Mouse (Mus musculus) limb, embryonic 10.5 days (tissue): ENCODE results near the gene Dlgap5. TPM values are rescaled to one million over a fixed set of nuclear protein-coding genes. Genes with fewer than 3 reads are reported as not detected.

Experiments
- DNase-seq: peaks from one replicate; pipeline ENCODE4 v3.0.0-alpha.2; 2017; ENCODE audit warnings: low spot score
- H3K27ac ChIP-seq: fragments of 300-500 bp; sonication (generic); 2 replicates; pipeline ENCODE4 v1.5.1; 2016; ENCODE audit warnings: mild to moderate bottlenecking
- H3K27me3 ChIP-seq: fragments of 300-500 bp; sonication (generic); 2 replicates; pipeline ENCODE4 v1.6.1; 2016; ENCODE audit warnings: low read depth, mild to moderate bottlenecking; ENCODE audit not compliant: poor library complexity, severe bottlenecking
- H3K36me3 ChIP-seq: fragments of 300-500 bp; sonication (generic); 2 replicates; pipeline ENCODE4 v1.6.1; 2016; ENCODE audit warnings: mild to moderate bottlenecking, moderate library complexity
- H3K4me1 ChIP-seq: fragments of 300-500 bp; sonication (generic); 2 replicates; pipeline ENCODE4 v1.6.1; 2016
- H3K4me3 ChIP-seq: fragments of 300-500 bp; sonication (generic); 2 replicates; pipeline ENCODE4 v1.5.1; 2016; ENCODE audit warnings: mild to moderate bottlenecking, moderate library complexity
- H3K9me3 ChIP-seq: fragments of 300-500 bp; sonication (generic); replicated peaks from 2 replicates; pipeline ENCODE4 v1.6.1; 2016; ENCODE audit warnings: mild to moderate bottlenecking
- WGBS: fragments of 180-500 bp; shearing (Covaris S2); methylation state at CpG from one replicate; pipeline ENCODE4 v1.1.7; 2016; 5-methylcytosine and 5-hydroxymethylcytosine counted together
- polyA plus RNA-seq: library from polyadenylated mRNA; unstranded; fragments of >200 nt; fragmentation: Nextera tagmentation; extraction: Ambion mirVana; gene quantifications from 2 replicates; pipeline ENCODE4 v1.2.1, GENCODE M21; 2016

The Dlgap5 gene
- polyA plus RNA-seq, 1 experiment from 2014 or later: 83.3 TPM

GRCm38 (mm10) chr14:47384653-47385052 lies 33.6 kb downstream of the Dlgap5 start:
- DNase-seq: no peak
- Histone ChIP-seq H3K4me1 (no peaks in the 10 kb centered on the region), H3K36me3 (peaks cover 43% of the 10 kb centered on the region), H3K27me3 (no peaks in the 10 kb centered on the region), H3K9me3 (no peaks in the 10 kb centered on the region), H3K4me3 (no peak overlapping the region), H3K27ac (no peak overlapping the region)
- WGBS: 89% methylated on average over 10 of the region's 10 CpGs

GRCm38 (mm10) chr14:47383911-47384310 lies 34.3 kb downstream of the Dlgap5 start:
- Histone ChIP-seq H3K4me3 (no peak overlapping the region), H3K27ac (no peak overlapping the region), H3K9me3 (no peaks in the 10 kb centered on the region), H3K36me3 (peaks cover 36% of the 10 kb centered on the region), H3K4me1 (no peaks in the 10 kb centered on the region), H3K27me3 (no peaks in the 10 kb centered on the region)
- no peak for DNase-seq
- WGBS: 92% methylated on average over 7 of the region's 7 CpGs

- Histone ChIP-seq H3K4me3 (no peak overlapping the region), H3K36me3 (no peaks in the 10 kb centered on the region), H3K9me3 (no peaks in the 10 kb centered on the region), H3K27me3 (peaks cover 24% of the 10 kb centered on the region), H3K27ac (no peak overlapping the region), H3K4me1 (peaks cover 7% of the 10 kb centered on the region)
- 84% methylated on average over 7 of the region's 7 CpGs for WGBS
- DNase-seq: no peak
Measured at GRCm38 (mm10) chr14:47378336-47378735, 39.9 kb downstream of the Dlgap5 start.

- H3K9me3 ChIP-seq: no peaks in the 10 kb centered on the region
- no peak for DNase-seq
- peaks cover 7% of the 10 kb centered on the region for H3K4me1 ChIP-seq
- WGBS: 79% methylated on average over 2 of the region's 2 CpGs
- no peaks in the 10 kb centered on the region for H3K36me3 ChIP-seq
- peaks cover 42% of the 10 kb centered on the region for H3K27me3 ChIP-seq
- H3K4me3 ChIP-seq: no peak overlapping the region
- H3K27ac ChIP-seq: no peak overlapping the region
Measured at GRCm38 (mm10) chr14:47376526-47376925, 41.7 kb downstream of the Dlgap5 start.

- DNase-seq: peak; percentile 48
- 17% methylated on average over 49 of the region's 49 CpGs for WGBS
- no peak overlapping the region for H3K27ac ChIP-seq
- H3K9me3 ChIP-seq: no peaks in the 10 kb centered on the region
- peaks cover 44% of the 10 kb centered on the region for H3K27me3 ChIP-seq
- no peaks in the 10 kb centered on the region for H3K36me3 ChIP-seq
- H3K4me1 ChIP-seq: peaks cover 7% of the 10 kb centered on the region
- peak overlapping the region; percentile 35 for H3K4me3 ChIP-seq
Measured at GRCm38 (mm10) chr14:47373728-47374678, 44.2 kb downstream of the Dlgap5 start.

GRCm38 (mm10) chr14:47371689-47372088 lies 46.5 kb downstream of the Dlgap5 start:
- DNase-seq: no peak
- no peaks in the 10 kb centered on the region for H3K36me3 ChIP-seq
- H3K4me1 ChIP-seq: peaks cover 12% of the 10 kb centered on the region
- H3K9me3 ChIP-seq: no peaks in the 10 kb centered on the region
- H3K27ac ChIP-seq: no peak overlapping the region
- no peak overlapping the region for H3K4me3 ChIP-seq
- H3K27me3 ChIP-seq: peaks cover 44% of the 10 kb centered on the region
- 86% methylated on average over 6 of the region's 6 CpGs for WGBS

GRCm38 (mm10) chr14:47370790-47371189 lies 47.4 kb downstream of the Dlgap5 start:
- H3K4me3 ChIP-seq: no peak overlapping the region
- no peaks in the 10 kb centered on the region for H3K36me3 ChIP-seq
- H3K4me1 ChIP-seq: peaks cover 12% of the 10 kb centered on the region
- no peak overlapping the region for H3K27ac ChIP-seq
- peaks cover 49% of the 10 kb centered on the region for H3K27me3 ChIP-seq
- 86% methylated on average over 3 of the region's 3 CpGs for whole genome bisulfite sequencing
- no peaks in the 10 kb centered on the region for H3K9me3 ChIP-seq
- DNase-seq: no peak

GRCm38 (mm10) chr14:47369741-47370140 lies 48.5 kb downstream of the Dlgap5 start:
- Histone ChIP-seq H3K4me1 (peaks cover 18% of the 10 kb centered on the region), H3K27ac (no peak overlapping the region), H3K36me3 (no peaks in the 10 kb centered on the region), H3K9me3 (no peaks in the 10 kb centered on the region), H3K4me3 (no peak overlapping the region), H3K27me3 (peaks cover 41% of the 10 kb centered on the region)
- 87% methylated on average over 5 of the region's 5 CpGs for WGBS
- DNase-seq: no peak

- Histone ChIP-seq H3K9me3 (no peaks in the 10 kb centered on the region), H3K4me1 (peaks cover 12% of the 10 kb centered on the region), H3K27me3 (peaks cover 18% of the 10 kb centered on the region), H3K36me3 (no peaks in the 10 kb centered on the region), H3K27ac (no peak within 1 kb of the TSS), H3K4me3 (no peak within 1 kb of the TSS)
- WGBS: 61% methylated on average over 9 of the region's 9 CpGs
- DNase-seq: peak; percentile 53
Measured at GRCm38 (mm10) chr14:47367461-47367860, 50.7 kb downstream of the Dlgap5 start, which contains the start of gene Lgals3. Gene Lgals3, plus strand, starts transcription at chr14:47367751.

GRCm38 (mm10) chr14:47366881-47367321 lies 51.3 kb downstream of the Dlgap5 start:
- H3K36me3 ChIP-seq: no peaks in the 10 kb centered on the region
- H3K4me1 ChIP-seq: peaks cover 12% of the 10 kb centered on the region
- H3K9me3 ChIP-seq: no peaks in the 10 kb centered on the region
- no peak for DNase-seq
- H3K4me3 ChIP-seq: no peak overlapping the region
- WGBS: 64% methylated on average over 7 of the region's 7 CpGs
- H3K27me3 ChIP-seq: peaks cover 13% of the 10 kb centered on the region; the same call in 1 of the 2 replicates
- H3K27ac ChIP-seq: no peak overlapping the region

- H3K4me3 ChIP-seq: 0 out of 2 replicates have a peak overlapping the region, but pooled peaks have one; percentile 4
- H3K36me3 ChIP-seq: no peaks in the 10 kb centered on the region
- peak; percentile 36 for DNase-seq
- H3K27me3 ChIP-seq: peaks cover 7% of the 10 kb centered on the region; the same call in 1 of the 2 replicates
- no peak overlapping the region for H3K27ac ChIP-seq
- peaks cover 12% of the 10 kb centered on the region for H3K4me1 ChIP-seq
- WGBS: 51% methylated on average over 21 of the region's 21 CpGs
- no peaks in the 10 kb centered on the region for H3K9me3 ChIP-seq
Measured at GRCm38 (mm10) chr14:47364742-47365449, 53.3 kb downstream of the Dlgap5 start.

GRCm38 (mm10) chr14:47361899-47362298 lies 56.3 kb downstream of the Dlgap5 start:
- Histone ChIP-seq H3K4me3 (no peak overlapping the region), H3K27ac (no peak overlapping the region), H3K27me3 (peaks cover 7% of the 10 kb centered on the region; the same call in 1 of the 2 replicates), H3K36me3 (no peaks in the 10 kb centered on the region), H3K4me1 (peaks cover 7% of the 10 kb centered on the region), H3K9me3 (no peaks in the 10 kb centered on the region)
- WGBS: 88% methylated on average over 9 of the region's 9 CpGs
- DNase-seq: no peak

- H3K27me3 ChIP-seq: peaks cover 7% of the 10 kb centered on the region; the same call in 1 of the 2 replicates
- no peak overlapping the region for H3K4me3 ChIP-seq
- H3K36me3 ChIP-seq: no peaks in the 10 kb centered on the region
- no peak overlapping the region for H3K27ac ChIP-seq
- DNase-seq: no peak
- no peaks in the 10 kb centered on the region for H3K9me3 ChIP-seq
- peaks cover 7% of the 10 kb centered on the region for H3K4me1 ChIP-seq
- 93% methylated on average over 2 of the region's 2 CpGs for WGBS
Measured at GRCm38 (mm10) chr14:47361418-47361817, 56.8 kb downstream of the Dlgap5 start.
